Mouse (Mus musculus) G1E (cell line): ENCODE results near the gene Hmgn3.

Source experiments
- CTCF ChIP-seq: IDR thresholded peaks from 2 replicates; pipeline ENCODE4 v1.5.1; 2012; ENCODE audit warnings: low read depth, low read length, inconsistent platforms, mixed read lengths
- TAL1 ChIP-seq: conservative IDR thresholded peaks from 2 replicates; pipeline ENCODE4 v1.6.1; 2012; ENCODE audit warnings: low read depth, low read length, inconsistent platforms, mixed read lengths

DNA sequence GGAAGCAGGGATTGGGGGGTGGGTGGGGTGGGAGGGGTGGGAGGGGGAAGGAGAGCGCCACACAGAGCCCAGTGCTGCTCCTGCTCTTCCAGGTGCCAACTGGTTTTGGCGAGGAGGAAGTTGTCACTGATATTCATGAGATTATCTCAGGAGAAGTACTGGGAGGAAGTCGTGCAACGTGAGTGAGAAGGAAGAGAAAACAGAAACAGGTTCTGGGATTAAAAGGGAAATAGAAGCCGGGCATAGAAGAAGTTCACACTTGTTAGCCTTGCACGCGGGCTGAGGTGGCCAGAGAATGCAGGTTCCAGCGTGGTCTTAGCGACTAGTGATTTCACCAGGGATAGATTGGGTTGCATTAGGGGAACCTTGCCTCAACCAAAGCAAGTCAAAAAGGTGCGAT is 49.3 kb upstream of the Hmgn3 start:
- TF ChIP-seq CTCF (no peak), TAL1 (no peak)
